Mouse (Mus musculus) embryonic fibroblast, embryonic 13.5 days (primary cell): ENCODE data around the gene Tmem178. TPM values are rescaled to one million over a fixed set of nuclear protein-coding genes. Genes with fewer than 3 reads are reported as not detected.

Experiments
- H3K27ac ChIP-seq: 2 replicates; pipeline ENCODE4 v1.5.1; 2012; ENCODE audit warnings: low read length, control low read depth, inconsistent platforms; ENCODE audit not compliant: insufficient read depth
- H3K4me1 ChIP-seq: 2 replicates; pipeline ENCODE4 v1.6.1; 2011; ENCODE audit warnings: low read length; ENCODE audit not compliant: control insufficient read depth, insufficient read depth
- H3K4me3 ChIP-seq: 2 replicates; pipeline ENCODE4 v1.5.1; 2011; ENCODE audit warnings: mild to moderate bottlenecking, control low read depth, low read length; ENCODE audit not compliant: insufficient read depth
- CTCF ChIP-seq: IDR thresholded peaks from 2 replicates; pipeline ENCODE4 v1.5.1; 2011; ENCODE audit warnings: mild to moderate bottlenecking, control low read depth, low read length, moderate library complexity, borderline replicate concordance; ENCODE audit not compliant: insufficient read depth
- POLR2A ChIP-seq: IDR thresholded peaks from 2 replicates; pipeline ENCODE4 v1.6.1; 2011; ENCODE audit warnings: low read depth, mild to moderate bottlenecking, control low read depth, low read length, moderate library complexity
- polyA plus RNA-seq: library from polyadenylated mRNA; stranded (reverse); fragments of >200 nt; gene quantifications from 2 replicates; pipeline ENCODE4 v1.2.4, GENCODE M21; 2011; ENCODE audit warnings: low read depth; ENCODE audit not compliant: missing spikeins, insufficient read length

Tmem178 gene
- polyA plus RNA-seq, 1 experiment: 18.9 TPM

DNA sequence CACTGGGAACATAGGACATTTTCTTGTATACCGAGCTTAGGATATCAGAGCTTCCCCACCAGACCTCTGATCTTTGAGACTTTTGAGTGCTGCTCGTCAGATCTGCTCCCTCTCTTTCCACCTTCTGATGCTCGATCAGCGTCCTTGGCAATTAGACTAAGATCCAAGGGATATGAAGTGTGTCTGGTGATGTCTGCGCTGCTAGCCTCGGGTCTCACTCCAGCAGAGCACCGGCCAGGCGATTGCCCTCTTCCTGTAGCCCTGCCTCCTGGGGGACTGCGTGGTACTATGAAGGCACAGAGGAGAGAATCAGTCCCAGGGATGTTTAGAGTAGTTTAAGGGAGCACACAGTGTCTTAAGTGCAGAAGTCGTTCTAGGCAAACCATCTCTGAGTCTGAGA lies 38.5 kb downstream of the Tmem178 start:
- no peak for TF ChIP-seq POLR2A
- no peak for TF ChIP-seq CTCF
- no peak overlapping the region for H3K27ac ChIP-seq
- H3K4me3 ChIP-seq: no peak overlapping the region
- H3K4me1 ChIP-seq: no peaks in the 10 kb centered on the region; the same call in 1 of the 2 replicates

DNA sequence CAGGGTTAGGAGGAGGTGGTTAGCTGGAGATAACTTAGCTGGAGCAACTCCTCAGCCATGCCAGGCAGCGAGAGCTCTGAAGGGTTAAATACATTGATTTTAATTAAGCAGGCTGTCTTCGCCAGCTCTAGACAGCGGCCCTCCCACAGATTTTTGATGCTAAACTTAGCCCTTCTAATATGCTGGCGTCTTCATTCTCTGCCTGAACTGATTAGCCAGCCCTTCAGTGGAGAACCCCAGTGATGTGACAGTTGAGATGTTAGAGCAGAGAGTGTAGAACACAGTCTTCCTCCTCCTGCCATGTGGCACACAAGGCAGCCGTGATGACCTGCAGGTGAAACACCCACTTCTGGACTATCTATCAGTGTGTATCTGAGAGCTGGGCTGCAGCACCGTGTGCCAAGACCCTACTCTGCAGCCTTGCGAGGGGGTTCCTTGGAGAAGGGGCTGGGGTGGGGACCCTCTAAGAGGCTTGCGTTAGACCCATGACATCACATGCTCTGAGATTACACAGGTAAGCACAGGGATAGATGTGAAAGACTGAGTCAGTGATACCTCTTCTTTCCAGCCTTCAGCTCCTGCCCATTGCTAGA lies 47.2 kb downstream of the Tmem178 start:
- TF ChIP-seq CTCF (no peak), POLR2A (no peak)
- no peak overlapping the region for H3K27ac ChIP-seq
- H3K4me1 ChIP-seq: no peaks in the 10 kb centered on the region
- H3K4me3 ChIP-seq: no peak overlapping the region

DNA sequence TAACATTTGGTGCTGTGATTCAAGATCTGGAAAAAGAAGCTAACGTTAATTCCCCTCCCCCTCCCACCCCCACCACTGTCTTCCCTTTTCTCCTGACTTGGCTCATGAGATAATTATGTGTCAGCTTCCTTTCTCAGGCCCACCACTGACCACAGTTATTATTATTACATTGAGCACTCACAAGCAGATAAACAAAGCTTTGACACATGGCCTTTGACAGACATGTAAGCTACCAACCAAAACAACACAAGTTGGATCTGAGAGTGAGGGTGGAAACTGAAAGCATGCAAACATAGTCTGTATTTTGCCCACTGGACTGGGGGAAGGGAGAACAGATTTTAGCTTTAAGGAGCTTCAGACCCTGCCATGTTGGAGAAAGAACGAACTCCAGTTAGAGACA lies 52.8 kb downstream of the Tmem178 start:
- no peak overlapping the region for H3K27ac ChIP-seq
- no peak overlapping the region for H3K4me3 ChIP-seq
- TF ChIP-seq POLR2A (no peak), CTCF (no peak)
- H3K4me1 ChIP-seq: no peaks in the 10 kb centered on the region

DNA sequence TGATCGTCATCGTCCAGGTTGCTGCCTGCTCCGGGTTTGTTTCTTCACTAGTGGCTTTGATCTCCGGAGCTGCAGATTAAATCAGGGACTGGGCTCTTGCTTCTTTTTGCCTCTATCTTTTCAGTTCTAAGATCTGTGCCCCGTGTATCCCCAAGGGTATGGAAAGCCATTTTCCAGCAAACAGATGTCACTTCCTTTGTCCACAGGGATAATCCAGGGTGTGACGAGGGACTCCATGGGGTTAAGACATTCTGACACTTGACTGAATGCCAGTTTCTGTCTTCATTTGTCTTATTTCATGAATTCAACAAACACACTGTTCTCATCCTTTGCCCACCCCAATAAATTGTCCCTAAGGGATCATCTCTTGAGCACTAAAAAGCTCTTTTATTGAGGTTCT lies 54.5 kb downstream of the Tmem178 start:
- no peak overlapping the region for H3K27ac ChIP-seq
- no peak overlapping the region for H3K4me3 ChIP-seq
- TF ChIP-seq CTCF: no peak
- no peak for TF ChIP-seq POLR2A
- no peaks in the 10 kb centered on the region for H3K4me1 ChIP-seq

- TF ChIP-seq POLR2A (no peak), CTCF (no peak)
- Histone ChIP-seq H3K4me3 (no peak overlapping the region), H3K27ac (no peak overlapping the region), H3K4me1 (no peaks in the 10 kb centered on the region)
Measured at GRCm38 (mm10) chr17:81001010-81001409, 56.6 kb downstream of the Tmem178 start.

- Histone ChIP-seq H3K4me3 (no peak overlapping the region), H3K4me1 (no peaks in the 10 kb centered on the region), H3K27ac (no peak overlapping the region)
- no peak for TF ChIP-seq POLR2A
- no peak for TF ChIP-seq CTCF
Measured at GRCm38 (mm10) chr17:81001647-81002046, 57.2 kb downstream of the Tmem178 start.

DNA sequence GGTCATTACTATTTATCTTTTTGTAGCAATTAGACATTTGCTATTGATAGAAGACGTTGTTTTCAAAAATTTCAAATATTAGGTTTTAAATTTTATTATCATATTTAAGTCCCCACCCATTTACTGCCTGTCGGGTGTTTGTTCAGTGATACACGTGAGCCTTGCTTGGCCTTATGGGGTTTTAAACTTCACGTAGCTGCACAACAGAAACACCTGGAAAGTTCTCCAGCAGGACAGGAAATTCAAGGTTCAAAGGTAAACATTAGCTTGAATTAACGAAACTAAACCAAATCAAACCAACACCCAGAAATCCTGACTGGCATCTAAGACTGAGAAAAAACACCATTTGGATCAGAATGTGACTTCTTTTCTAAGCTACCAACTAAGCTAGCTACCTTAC lies 57.7 kb downstream of the Tmem178 start:
- TF ChIP-seq POLR2A (no peak), CTCF (no peak)
- H3K4me1 ChIP-seq: no peaks in the 10 kb centered on the region
- no peak overlapping the region for H3K4me3 ChIP-seq
- no peak overlapping the region for H3K27ac ChIP-seq

DNA sequence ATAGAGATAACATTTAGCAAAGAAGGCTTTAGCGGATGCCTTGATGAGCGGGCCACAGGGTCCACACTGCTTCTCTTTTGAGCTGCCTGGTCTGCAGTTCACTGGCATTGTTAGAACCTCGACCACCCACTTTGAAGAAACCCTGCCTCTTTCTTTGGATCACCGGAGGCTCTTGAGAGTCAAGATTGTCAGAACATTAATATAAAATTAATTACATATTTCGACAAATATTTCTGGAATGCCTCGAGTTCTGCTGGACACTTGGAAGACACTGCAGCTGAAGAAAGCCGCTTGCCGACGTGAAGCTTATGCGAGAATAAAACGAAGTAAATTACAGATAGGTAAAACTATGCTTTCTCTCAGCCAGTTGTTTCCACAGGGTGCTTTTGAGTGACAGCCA lies 60.0 kb downstream of the Tmem178 start:
- H3K27ac ChIP-seq: no peak overlapping the region
- H3K4me1 ChIP-seq: no peaks in the 10 kb centered on the region
- H3K4me3 ChIP-seq: no peak overlapping the region
- TF ChIP-seq CTCF: no peak
- no peak for TF ChIP-seq POLR2A

- H3K4me1 ChIP-seq: no peaks in the 10 kb centered on the region
- TF ChIP-seq POLR2A: no peak
- TF ChIP-seq CTCF: no peak
- H3K4me3 ChIP-seq: no peak overlapping the region
- no peak overlapping the region for H3K27ac ChIP-seq
Measured at GRCm38 (mm10) chr17:81005292-81005691, 60.9 kb downstream of the Tmem178 start.

- TF ChIP-seq POLR2A (no peak), CTCF (no peak)
- H3K27ac ChIP-seq: no peak overlapping the region; the same call in 1 of the 2 replicates
- no peaks in the 10 kb centered on the region for H3K4me1 ChIP-seq
- no peak overlapping the region for H3K4me3 ChIP-seq
Measured at GRCm38 (mm10) chr17:81009112-81009511, 64.7 kb downstream of the Tmem178 start.

DNA sequence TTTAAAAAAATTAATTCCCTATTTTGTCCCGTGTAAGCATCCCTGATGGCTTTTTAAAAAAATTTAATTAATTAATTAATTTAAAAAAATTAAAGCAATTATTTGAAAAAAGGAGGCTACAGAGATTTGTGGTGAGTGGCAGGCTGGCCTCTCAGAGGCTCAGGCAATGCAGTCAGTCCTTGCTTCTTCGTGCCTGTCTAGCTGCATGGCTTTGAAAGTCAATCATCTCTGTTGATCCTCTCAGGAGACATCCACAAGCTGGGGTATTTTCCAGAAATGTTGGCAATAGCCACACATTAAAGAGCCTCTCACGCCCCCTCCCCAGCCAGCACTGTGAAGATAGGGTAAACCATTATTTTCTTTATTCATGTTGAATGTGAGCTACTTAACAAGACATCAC lies 65.8 kb downstream of the Tmem178 start:
- no peak for TF ChIP-seq POLR2A
- TF ChIP-seq CTCF: no peak
- H3K4me1 ChIP-seq: no peaks in the 10 kb centered on the region
- H3K27ac ChIP-seq: no peak overlapping the region
- H3K4me3 ChIP-seq: no peak overlapping the region
